Mouse (Mus musculus) adipose tissue, adult 10 weeks (tissue): ENCODE measurements around the gene Ttc34. TPM values are rescaled to one million over a fixed set of nuclear protein-coding genes. Genes with fewer than 3 reads are reported as not detected.

Experiments
- polyA plus RNA-seq: library from polyadenylated mRNA; stranded (reverse); fragments of 350-450 nt; fragmentation: Illumina TruSeq; extraction: RNeasy Lipid Tissue Mini Kit (QIAGEN cat#74804); gene quantifications from one replicate; pipeline ENCODE4 v1.2.3, GENCODE M21; 2014; ENCODE audit warnings: low read depth, low replicate concordance

Ttc34 gene
- polyA plus RNA-seq: 0.96 TPM

DNA sequence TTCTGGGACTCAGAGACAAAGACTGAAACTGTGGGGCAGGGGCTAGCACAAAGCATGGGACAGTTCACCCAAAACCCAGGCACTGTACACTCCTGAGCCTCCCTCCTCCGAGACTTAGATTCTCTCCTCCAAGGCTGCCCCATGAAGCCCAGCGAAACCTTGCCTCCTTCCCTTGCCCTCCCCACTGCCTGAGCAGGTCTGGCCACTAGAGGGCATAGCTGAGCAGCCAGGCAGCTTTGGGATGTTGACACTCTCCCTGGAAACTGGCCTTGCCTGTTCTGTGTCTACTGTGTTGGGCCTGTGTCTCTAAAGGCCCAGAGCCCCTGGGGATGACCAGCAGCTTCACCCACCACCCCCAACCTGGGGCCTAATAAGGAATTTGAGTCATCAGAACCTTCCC lies at the start of gene Ttc34:
Ttc34 (plus strand) TSS at position 290 of the 400 bp plus-strand sequence.

DNA sequence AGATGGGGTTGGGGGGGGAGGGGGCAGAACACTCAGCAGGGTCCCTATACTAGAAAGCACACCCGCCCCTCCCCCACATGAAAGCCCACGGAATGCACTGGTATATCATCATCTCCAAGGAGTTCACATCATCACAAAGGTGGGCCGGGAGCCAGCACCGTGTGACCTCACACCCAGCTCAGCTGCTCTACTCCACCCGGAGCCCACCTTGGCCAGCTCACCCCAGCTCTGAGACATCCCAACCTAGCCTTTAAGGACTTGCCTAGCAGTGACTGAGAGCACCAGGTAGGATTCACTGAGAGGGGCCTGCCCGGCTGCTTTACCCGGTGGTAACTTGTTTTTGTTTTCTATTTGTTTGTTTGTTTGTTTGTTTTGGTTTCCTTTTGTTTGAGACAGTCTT lies 32.2 kb downstream of the Ttc34 start, which contains the start of gene Mmel1:
Mmel1 (plus strand) TSS at position 146 of the 400 bp plus-strand sequence.

DNA sequence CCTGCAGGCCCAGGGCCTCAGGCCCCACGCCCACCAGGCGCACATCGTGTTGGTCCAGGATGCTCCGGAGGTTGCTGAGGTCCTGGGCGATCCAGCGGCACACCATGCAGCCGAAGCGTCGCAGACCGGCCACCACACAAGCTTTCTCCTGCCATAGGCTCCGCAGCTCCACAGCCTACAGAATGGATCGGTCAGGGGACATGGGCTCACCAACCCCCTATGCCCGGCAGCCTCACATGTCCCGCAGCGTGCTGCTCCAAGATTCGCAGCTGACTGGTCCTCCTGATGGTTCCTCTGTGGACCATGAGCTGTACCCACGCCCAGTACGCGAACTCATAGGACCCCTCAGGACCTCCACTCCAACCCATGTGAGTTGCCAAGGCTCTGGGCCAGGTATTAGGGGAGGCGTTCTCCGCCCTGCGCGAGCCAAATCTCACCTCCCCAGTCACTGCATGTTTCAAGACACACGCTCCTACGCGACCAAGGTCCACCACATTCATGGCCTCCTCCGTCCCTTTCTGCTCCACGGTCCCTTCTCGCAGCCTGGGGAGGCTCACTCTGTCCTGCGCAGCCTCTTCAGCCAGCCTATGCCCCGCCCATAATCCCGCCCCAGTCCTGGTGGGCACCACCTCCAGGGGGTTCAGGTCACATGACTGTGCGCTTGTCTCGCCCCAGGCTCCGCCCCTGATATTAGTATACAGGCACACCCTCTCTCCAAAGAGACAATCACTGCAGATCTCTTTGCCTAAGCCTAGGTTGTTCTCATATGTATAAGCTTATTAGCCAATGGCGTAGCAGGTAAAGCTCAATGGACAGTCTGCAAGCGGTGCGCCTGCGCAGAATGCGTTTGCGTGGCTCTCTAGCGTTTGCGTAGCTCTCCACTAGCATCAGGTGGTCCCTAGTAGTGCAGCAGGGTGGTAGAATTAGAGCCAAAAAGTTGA lies 61.5 kb downstream of the Ttc34 start, which contains the start of gene Fam213b:
Fam213b (minus strand) TSS at position 630 of the 941 bp plus-strand sequence.

Other genes with a start within 250 kb of the Ttc34 start
- gene Prdm16, start 200.6 kb upstream of the Ttc34 start, polyA plus RNA-seq: 7.4 TPM
- 10.7 TPM for gene Actrt2, start 169.6 kb upstream of the Ttc34 start, polyA plus RNA-seq
- 1.8 TPM for gene Mmel1, start 32.1 kb downstream of the Ttc34 start, polyA plus RNA-seq
- 72.2 TPM for gene Fam213b, start 61.7 kb downstream of the Ttc34 start, polyA plus RNA-seq
- gene Tnfrsf14, start 91.1 kb downstream of the Ttc34 start, polyA plus RNA-seq: 10.2 TPM
- not detected for gene Hes5, start 123.5 kb downstream of the Ttc34 start, polyA plus RNA-seq
- gene Pank4, start 126.7 kb downstream of the Ttc34 start, polyA plus RNA-seq: 20.7 TPM
- 3.6 TPM for gene Plch2, start 219.3 kb downstream of the Ttc34 start, polyA plus RNA-seq
- 12.5 TPM for gene Pex10, start 229.6 kb downstream of the Ttc34 start, polyA plus RNA-seq
- gene Rer1, start 248.9 kb downstream of the Ttc34 start, polyA plus RNA-seq: 113 TPM
- 10.9 TPM for gene Morn1, start 249.1 kb downstream of the Ttc34 start, polyA plus RNA-seq